Mouse (Mus musculus): ENCODE data around the gene Cela2a. TPM values are rescaled to one million over a fixed set of nuclear protein-coding genes. Genes with fewer than 3 reads are reported as not detected.
"Not testable (repeated sequence)": the region's sequence is repeated elsewhere in the genome, so short reads cannot be mapped to it uniquely, and the experiment has no call there.

The Cela2a gene
- total and polyA plus RNA-seq, 3 experiments, result 0.30 to 2.6 (median 0.43) TPM

GRCm38 (mm10) chr4:141779828-141780227, 46.1 kb downstream of the Cela2a start:
- in situ Hi-C loops (cut with MboI; ENCODE audit: low pct_ligation_motif_present, low pct_unique_long_range_greater_than_20kb, low sequenced_read_pairs), result no loop called here
- Histone ChIP-seq H3K9ac (ENCODE audit: insufficient read depth, low read depth) (no peak overlapping the region), H3K4me3 (replicated peaks in 1 of 3; ENCODE audit: low read depth in 2 of 3, low read length in 2 of 3, poor library complexity in 1 of 3) (no peak overlapping the region), H3K79me2 (replicated peaks; ENCODE audit: control insufficient read depth, extremely low read depth, insufficient read depth, poor library complexity, severe bottlenecking) (no peaks in the 10 kb centered on the region), H3K27ac (ENCODE audit: insufficient read depth, low read depth) (no peak overlapping the region), H3K36me3 (replicated peaks in 1 of 2; ENCODE audit: control insufficient read depth in 1 of 2, insufficient read depth in 1 of 2, low read length in 1 of 2) (peaks cover 54 to 91% of the 10 kb centered on the region in 2 experiments), H3K4me1 (ENCODE audit: control insufficient read depth in 1 of 2, insufficient read depth in 2 of 2) (peaks cover 0 to 2% of the 10 kb centered on the region in 2 experiments; a peak in 2 of 4 replicates), H3K27me3 (replicated peaks) (no peaks in the 10 kb centered on the region), H3K9me3 (replicated peaks; ENCODE audit: low read length) (no peaks in the 10 kb centered on the region), H3K4me2 (ENCODE audit: insufficient read depth, low read depth, poor library complexity, severe bottlenecking) (no peak overlapping the region)
- no peak for DNase-seq (ENCODE audit: extremely low read depth)
- TF ChIP-seq SIN3A (IDR thresholded peaks at IDR 0.05; ENCODE audit: low read length), result no peak
- dilution Hi-C loops (cut with MboI; ENCODE audit: extremely low pct_ligation_motif_present, extremely low pct_unique_long_range_greater_than_20kb, low sequenced_read_pairs), result no loop called here

- Histone ChIP-seq H3K4me1 (ENCODE audit: control insufficient read depth in 1 of 2, insufficient read depth in 2 of 2) (peaks cover 0 to 11% of the 10 kb centered on the region in 2 experiments; a peak in 2 of 4 replicates), H3K36me3 (replicated peaks in 1 of 2; ENCODE audit: control insufficient read depth in 1 of 2, insufficient read depth in 1 of 2, low read length in 1 of 2) (peaks cover 39 to 86% of the 10 kb centered on the region in 2 experiments)
- in situ Hi-C loops (cut with MboI; ENCODE audit: low pct_ligation_motif_present, low pct_unique_long_range_greater_than_20kb, low sequenced_read_pairs); H3K4me3 ChIP-seq (replicated peaks in 1 of 3; ENCODE audit: low read depth in 2 of 3, low read length in 2 of 3, poor library complexity in 1 of 3); H3K9me3 ChIP-seq (replicated peaks; ENCODE audit: low read length); DNase-seq (ENCODE audit: extremely low read depth); H3K4me2 ChIP-seq (ENCODE audit: insufficient read depth, low read depth, poor library complexity, severe bottlenecking); H3K79me2 ChIP-seq (replicated peaks; ENCODE audit: control insufficient read depth, extremely low read depth, insufficient read depth, poor library complexity, severe bottlenecking); H3K27me3 ChIP-seq (replicated peaks); H3K9ac ChIP-seq (ENCODE audit: insufficient read depth, low read depth); H3K27ac ChIP-seq (ENCODE audit: insufficient read depth, low read depth); dilution Hi-C loops (cut with MboI; ENCODE audit: extremely low pct_ligation_motif_present, extremely low pct_unique_long_range_greater_than_20kb, low sequenced_read_pairs): not testable (repeated sequence)
These were observed 52.9 kb downstream of the Cela2a start for GRCm38 (mm10) chr4:141773019-141773418.

GRCm38 (mm10) chr4:141771823-141772222, 54.1 kb downstream of the Cela2a start:
- Histone ChIP-seq H3K27me3 (replicated peaks) (no peaks in the 10 kb centered on the region), H3K9ac (ENCODE audit: insufficient read depth, low read depth) (no peak overlapping the region), H3K79me2 (replicated peaks; ENCODE audit: control insufficient read depth, extremely low read depth, insufficient read depth, poor library complexity, severe bottlenecking) (no peaks in the 10 kb centered on the region), H3K4me2 (ENCODE audit: insufficient read depth, low read depth, poor library complexity, severe bottlenecking) (no peak overlapping the region), H3K4me3 (replicated peaks in 1 of 3; ENCODE audit: low read depth in 2 of 3, low read length in 2 of 3, poor library complexity in 1 of 3) (no peak overlapping the region), H3K4me1 (ENCODE audit: control insufficient read depth in 1 of 2, insufficient read depth in 2 of 2) (peaks cover 10 to 23% of the 10 kb centered on the region in 2 experiments), H3K9me3 (replicated peaks; ENCODE audit: low read length) (no peaks in the 10 kb centered on the region), H3K27ac (ENCODE audit: insufficient read depth, low read depth) (no peak overlapping the region), H3K36me3 (replicated peaks in 1 of 2; ENCODE audit: control insufficient read depth in 1 of 2, insufficient read depth in 1 of 2, low read length in 1 of 2) (peaks cover 45 to 87% of the 10 kb centered on the region in 2 experiments)
- dilution Hi-C loops (cut with MboI; ENCODE audit: extremely low pct_ligation_motif_present, extremely low pct_unique_long_range_greater_than_20kb, low sequenced_read_pairs) (no loop called here), in situ Hi-C loops (cut with MboI; ENCODE audit: low pct_ligation_motif_present, low pct_unique_long_range_greater_than_20kb, low sequenced_read_pairs) (no loop called here)
- no peak for TF ChIP-seq MYC (IDR thresholded peaks at IDR 0.05; ENCODE audit: low read depth, low read length)
- TF ChIP-seq ETS1 (conservative IDR thresholded peaks at IDR 0.05; ENCODE audit: low read depth, low read length), result no peak
- TF ChIP-seq ELF1 (IDR thresholded peaks at IDR 0.05; ENCODE audit: low read depth, low read length), result no peak
- no peak for TF ChIP-seq KAT2A (IDR thresholded peaks at IDR 0.05; ENCODE audit: insufficient replicate concordance, low read length)
- no peak for TF ChIP-seq TBP (conservative IDR thresholded peaks at IDR 0.05; ENCODE audit: low read depth, low read length)
- TF ChIP-seq JUND (conservative IDR thresholded peaks at IDR 0.05; ENCODE audit: low read depth, low read length), result no peak
- TF ChIP-seq NELFE (IDR thresholded peaks at IDR 0.05; ENCODE audit: low read depth, low read length), result no peak
- no peak for TF ChIP-seq ZNF384 (IDR thresholded peaks at IDR 0.05; ENCODE audit: low read depth, low read length)
- no peak for TF ChIP-seq BHLHE40 (IDR thresholded peaks at IDR 0.05; ENCODE audit: low read depth, low read length)
- no peak for TF ChIP-seq ZC3H11A (IDR thresholded peaks at IDR 0.05; ENCODE audit: low read depth, low read length)
- TF ChIP-seq MXI1 (IDR thresholded peaks at IDR 0.05; ENCODE audit: low read depth, low read length), result no peak
- no peak for TF ChIP-seq E2F4 (IDR thresholded peaks at IDR 0.05; ENCODE audit: insufficient replicate concordance, low read depth, low read length)
- no peak for TF ChIP-seq IRF4 (IDR thresholded peaks at IDR 0.05; ENCODE audit: low read depth, low read length)
- TF ChIP-seq CHD1 (IDR thresholded peaks at IDR 0.05; ENCODE audit: low read depth, low read length), result no peak
- DNase-seq (ENCODE audit: extremely low read depth), result no peak
